Mouse (Mus musculus) G1E (cell line): ENCODE results near the gene Uchl3.

ENCODE experiments used
- CTCF ChIP-seq: IDR thresholded peaks from 2 replicates; pipeline ENCODE4 v1.5.1; 2012; ENCODE audit warnings: low read depth, low read length, inconsistent platforms, mixed read lengths
- GATA1 ChIP-seq: IDR thresholded peaks from 2 replicates; pipeline ENCODE4 v1.6.1; 2012; ENCODE audit warnings: borderline replicate concordance, low read length, inconsistent platforms, mixed read lengths
- TAL1 ChIP-seq: conservative IDR thresholded peaks from 2 replicates; pipeline ENCODE4 v1.6.1; 2012; ENCODE audit warnings: low read depth, low read length, inconsistent platforms, mixed read lengths

- TF ChIP-seq CTCF (no peak), TAL1 (no peak), GATA1 (no peak)
These were observed 45.0 kb upstream of the Uchl3 start, which contains the start of gene Tbc1d4 for GRCm38 (mm10) chr14:101608519-101609368.
